Mouse (Mus musculus) fibroblast of lung, adult 2 months (primary cell): ENCODE measurements at regions not wholly inside any gene's neighbourhood (a gene's known extent, or its start where the extent isn't known, plus 50 kb on each side); places are given as distances from the start of the nearest gene placed in this dataset.
"Not testable (repeated sequence)": the region's sequence is repeated elsewhere in the genome, so short reads cannot be mapped to it uniquely, and the experiment has no call there.

Experiments
- DNase-seq: peaks from one replicate; pipeline ENCODE4 v3.0.0-alpha.2; 2011; ENCODE audit warnings: low read depth

GRCm38 (mm10) chr7:73688451-73688850, 51.7 kb upstream of the Fam174b start:
- no peak for DNase-seq

- not testable (repeated sequence) for DNase-seq
These were observed 53.9 kb upstream of the Fam174b start for GRCm38 (mm10) chr7:73686245-73686644.

- DNase-seq, result no peak
These were observed 57.3 kb upstream of the Fam174b start for GRCm38 (mm10) chr7:73682756-73683155.

GRCm38 (mm10) chr7:73670598-73670997, 69.5 kb upstream of the Fam174b start:
- no peak for DNase-seq

DNA sequence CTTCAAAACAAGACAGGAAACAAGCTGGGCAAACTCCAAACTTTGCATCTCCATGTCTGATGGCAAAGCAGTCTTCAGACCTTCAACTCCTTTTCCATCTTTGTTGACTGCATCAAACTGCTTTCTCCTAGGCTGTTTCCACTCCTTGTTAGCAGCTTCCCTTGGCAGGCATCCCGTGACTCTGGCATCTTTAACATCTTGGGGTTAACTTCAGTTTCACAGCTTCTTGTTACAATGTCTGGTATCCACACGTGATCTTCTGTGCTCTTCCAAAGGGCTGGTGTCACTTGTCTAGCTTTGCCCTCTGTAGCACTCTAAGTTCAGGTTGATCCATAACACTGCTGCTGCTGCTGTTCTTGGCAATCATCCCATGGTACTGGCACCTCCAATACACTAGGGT, 71.3 kb upstream of the Fam174b start:
- DNase-seq, result no peak

- DNase-seq, result peak; percentile 78
These were observed 73.0 kb upstream of the Fam174b start for GRCm38 (mm10) chr7:73666921-73667675.

GRCm38 (mm10) chr7:73664962-73665361, 75.1 kb upstream of the Fam174b start:
- no peak for DNase-seq

DNA sequence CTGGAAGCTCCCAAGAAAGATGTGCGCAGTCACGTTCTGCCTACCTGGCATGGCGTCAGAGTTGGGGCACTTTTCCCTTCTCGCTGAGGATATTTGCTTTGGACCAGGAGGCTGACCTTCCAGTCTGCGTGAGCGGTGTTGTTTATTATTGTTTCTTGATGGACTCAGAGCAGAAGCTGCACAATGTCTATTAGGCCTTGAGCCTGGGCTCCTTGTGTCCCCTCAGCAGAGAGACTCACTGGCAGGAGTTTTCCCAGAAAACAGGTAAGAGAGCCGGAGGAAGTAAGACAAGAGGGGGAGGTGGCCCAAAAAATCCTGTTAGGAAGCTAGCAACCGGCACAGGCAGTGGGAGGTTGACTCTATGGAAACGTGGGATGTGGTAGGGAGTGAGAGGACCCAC, 77.6 kb upstream of the Fam174b start:
- no peak for DNase-seq

GRCm38 (mm10) chr7:73661901-73662300, 78.2 kb upstream of the Fam174b start:
- no peak for DNase-seq

- DNase-seq, result no peak
These were observed 80.6 kb upstream of the Fam174b start for GRCm38 (mm10) chr7:73659551-73659950.

- DNase-seq, result no peak
These were observed 82.8 kb upstream of the Fam174b start for GRCm38 (mm10) chr7:73657283-73657682.

DNA sequence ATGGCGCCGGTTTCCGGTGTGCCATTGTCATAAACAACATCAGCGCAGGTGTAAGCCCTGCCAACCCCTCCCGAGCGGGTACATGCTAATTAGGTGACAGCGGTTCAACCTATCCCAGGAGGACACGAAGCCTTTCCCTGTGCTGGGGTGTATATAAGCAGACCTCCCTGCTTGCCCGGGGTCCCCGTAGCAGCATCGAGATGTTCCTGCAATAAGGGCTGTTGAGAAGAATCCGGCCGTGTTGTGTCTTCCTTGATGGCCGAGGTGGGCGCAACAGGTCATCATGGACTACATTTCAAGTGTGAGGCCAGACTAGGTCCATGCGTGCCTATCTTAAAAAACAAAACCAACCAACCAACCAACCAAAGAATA, 83.7 kb upstream of the Fam174b start:
- not testable (repeated sequence) for DNase-seq

GRCm38 (mm10) chr7:73655787-73656423, 84.2 kb upstream of the Fam174b start:
- no peak for DNase-seq

GRCm38 (mm10) chr7:73654193-73654871, 85.8 kb upstream of the Fam174b start:
- no peak for DNase-seq

- DNase-seq, result no peak
These were observed 89.2 kb upstream of the Fam174b start for GRCm38 (mm10) chr7:73650909-73651308.

DNA sequence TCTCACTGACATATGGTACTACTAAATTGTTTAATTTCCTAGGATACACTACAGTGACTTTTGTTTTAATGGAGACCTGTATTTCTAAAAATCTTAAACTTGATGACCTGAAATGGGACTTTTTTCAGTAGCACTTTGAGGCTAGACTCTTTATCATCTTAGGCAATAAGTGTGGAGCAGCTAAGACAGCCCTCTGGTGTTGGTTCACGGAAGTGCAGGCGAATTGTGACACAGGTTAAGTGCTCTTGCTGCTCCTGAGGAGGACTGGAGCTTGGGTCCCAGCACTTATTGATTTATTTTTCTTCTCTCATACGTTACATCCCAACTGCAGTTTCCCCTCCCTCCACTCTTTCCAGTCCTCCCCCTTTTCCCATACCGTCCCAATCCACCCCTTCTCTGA, 92.1 kb upstream of the Fam174b start:
- peak; percentile 79 for DNase-seq

DNA sequence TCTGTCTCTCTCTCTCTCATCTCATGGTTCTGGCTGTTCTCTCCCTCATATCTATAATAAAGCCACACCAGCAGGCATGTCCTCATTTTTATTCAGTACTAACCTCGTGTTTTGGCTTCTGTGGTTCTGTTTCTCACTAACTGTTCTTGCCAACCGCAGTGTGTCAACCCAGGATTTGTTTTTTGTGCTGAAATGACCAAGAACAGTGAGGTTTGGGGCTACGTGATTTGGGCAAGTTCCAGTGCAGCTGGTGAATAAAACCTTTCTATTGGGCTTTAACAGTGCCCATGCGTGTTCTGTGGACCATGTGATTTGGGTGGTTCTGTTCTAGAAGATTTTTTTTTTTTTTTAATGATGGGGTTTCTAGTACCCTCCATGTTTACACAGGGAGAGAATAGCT, 93.0 kb upstream of the Fam174b start:
- peak; percentile 92 for DNase-seq

DNA sequence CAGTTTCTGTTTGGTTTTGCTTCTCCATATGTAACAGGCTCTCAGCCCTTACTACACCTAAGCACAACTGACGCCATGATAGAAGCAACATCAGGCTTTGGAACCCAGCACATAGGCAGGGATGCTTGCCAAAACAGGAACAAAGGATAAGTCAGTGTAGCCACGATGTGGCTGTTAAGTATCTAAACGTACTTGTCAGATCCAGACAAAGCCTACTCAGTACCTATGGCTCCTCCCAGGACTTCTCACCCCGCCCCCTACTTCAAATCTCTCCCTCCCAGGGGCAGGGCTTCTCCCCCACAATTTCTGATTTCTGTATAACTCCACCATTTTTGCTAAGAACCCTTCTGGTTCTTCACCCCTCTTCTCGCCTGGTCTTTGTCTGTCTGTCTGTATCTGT, 93.4 kb upstream of the Fam174b start:
- peak; percentile 56 for DNase-seq

GRCm38 (mm10) chr7:73644362-73644904, 95.7 kb upstream of the Fam174b start:
- no peak for DNase-seq

GRCm38 (mm10) chr7:73643993-73644335, 96.1 kb upstream of the Fam174b start:
- DNase-seq, result no peak

- DNase-seq, result no peak
These were observed 96.7 kb upstream of the Fam174b start for GRCm38 (mm10) chr7:73643306-73643992.

- no peak for DNase-seq
These were observed 98.6 kb upstream of the Chd2 start for GRCm38 (mm10) chr7:73640194-73640593.

- DNase-seq, result no peak
These were observed 96.1 kb upstream of the Chd2 start for GRCm38 (mm10) chr7:73637810-73638125.
